In genomic region chr1:182823723-182824421, GRCm38 (mm10) we compare ENCODE assay signal across 11 mouse cellular contexts.
DNase-seq lines count a peak whose midpoint lies in the region; ATAC-seq and TF ChIP-seq lines count a peak whose summit lies in the region.
"Had no signal": no experiment of that assay in that cellular context is flagged by ENCODE, and none has a peak within 500 bp of the region (broad histone marks: within the 10 kb centered on the region; RNA-seq: fewer than 3 reads in every experiment).

No protein-coding gene starts in this region.

- no peak for TF ChIP-seq CTCF in hindbrain, postnatal 0 days (IDR thresholded peaks at IDR 0.05; ENCODE audit: low read depth)

- no peak for DNase-seq in hindbrain, embryonic 14.5 days (ENCODE audit: low spot score)
- no peak for DNase-seq in neural tube, embryonic 10.5 days (ENCODE audit: extremely low spot score, low spot score)
- peak; percentile 28 for DNase-seq in hindbrain, postnatal 0 days (ENCODE audit: low spot score)
- DNase-seq in cerebellum, adult 18-20 months = no peak
- DNase-seq in kidney, postnatal 25 days = no peak
- DNase-seq: adrenal gland, postnatal 10 days; kidney, adult 2 months had no signal

- H3K9me3 ChIP-seq in hindbrain, embryonic 14.5 days (ENCODE audit: control insufficient read depth, low read length) = no peaks in the 10 kb centered on the region
- H3K9me3 ChIP-seq in hindbrain, embryonic 12.5 days (replicated peaks) = no peaks in the 10 kb centered on the region
- no peaks in the 10 kb centered on the region for H3K9me3 ChIP-seq in neural tube, embryonic 13.5 days
- no peaks in the 10 kb centered on the region for H3K9me3 ChIP-seq in hindbrain, postnatal 0 days (ENCODE audit: low read length)

- no peaks in the 10 kb centered on the region for H3K36me3 ChIP-seq in hindbrain, embryonic 14.5 days (replicated peaks; ENCODE audit: control insufficient read depth, insufficient read depth)
- H3K36me3 ChIP-seq in hindbrain, embryonic 12.5 days = no peaks in the 10 kb centered on the region
- no peaks in the 10 kb centered on the region for H3K36me3 ChIP-seq in neural tube, embryonic 13.5 days
- no peaks in the 10 kb centered on the region for H3K36me3 ChIP-seq in hindbrain, postnatal 0 days (ENCODE audit: insufficient read depth, low read length)

- no peaks in the 10 kb centered on the region for H3K27me3 ChIP-seq in hindbrain, embryonic 14.5 days (ENCODE audit: control insufficient read depth, insufficient read depth, low read length)
- 0 out of 2 replicates have a peak, but pooled peaks cover 3% of the 10 kb centered on the region for H3K27me3 ChIP-seq in hindbrain, embryonic 12.5 days
- no peaks in the 10 kb centered on the region for H3K27me3 ChIP-seq in neural tube, embryonic 13.5 days
- H3K27me3 ChIP-seq in hindbrain, postnatal 0 days (ENCODE audit: insufficient read depth, low read length) = no peaks in the 10 kb centered on the region
- H3K27me3 ChIP-seq: CH12.LX had no signal

- no peak overlapping the region for H3K4me3 ChIP-seq in hindbrain, embryonic 14.5 days (replicated peaks; ENCODE audit: low read length)
- H3K4me3 ChIP-seq in hindbrain, embryonic 12.5 days = no peak overlapping the region
- no peak overlapping the region for H3K4me3 ChIP-seq in neural tube, embryonic 13.5 days
- H3K4me3 ChIP-seq in hindbrain, postnatal 0 days (ENCODE audit: low read length) = no peak overlapping the region

- H3K4me1 ChIP-seq in hindbrain, embryonic 14.5 days (replicated peaks; ENCODE audit: control insufficient read depth, insufficient read depth, low read length) = peaks cover 16% of the 10 kb centered on the region
- H3K4me1 ChIP-seq in hindbrain, embryonic 12.5 days = peaks cover 26% of the 10 kb centered on the region
- H3K4me1 ChIP-seq in neural tube, embryonic 13.5 days (replicated peaks) = peaks cover 55% of the 10 kb centered on the region
- peaks cover 10% of the 10 kb centered on the region for H3K4me1 ChIP-seq in hindbrain, postnatal 0 days (ENCODE audit: insufficient read depth, low read length)

- WGBS in hindbrain, embryonic 14.5 days = 49% methylated on average over 21 of the region's 21 CpGs
- WGBS in hindbrain, embryonic 12.5 days = 63% methylated on average over 21 of the region's 21 CpGs
- 34% methylated on average over 21 of the region's 21 CpGs for WGBS in neural tube, embryonic 13.5 days
- 51% methylated on average over 21 of the region's 21 CpGs for WGBS in hindbrain, postnatal 0 days

- no peak overlapping the region for H3K27ac ChIP-seq in hindbrain, embryonic 14.5 days
- no peak overlapping the region; the same call in 1 of the 2 replicates for H3K27ac ChIP-seq in hindbrain, embryonic 12.5 days
- H3K27ac ChIP-seq in neural tube, embryonic 13.5 days (replicated peaks) = peak overlapping the region; percentile 67
- peak overlapping the region; percentile 26; the same call in 1 of the 2 replicates for H3K27ac ChIP-seq in hindbrain, postnatal 0 days

- ATAC-seq in hindbrain, embryonic 14.5 days (ENCODE audit: low FRiP score) = peak; percentile 34; the same call in 1 of the 2 replicates
- ATAC-seq in hindbrain, embryonic 12.5 days (ENCODE audit: low FRiP score) = no peak
- peak; percentile 66; the same call in 1 of the 2 replicates for ATAC-seq in neural tube, embryonic 13.5 days (ENCODE audit: low read depth)
- peak; percentile 29; the same call in 1 of the 2 replicates for ATAC-seq in hindbrain, postnatal 0 days
- ATAC-seq: lung, postnatal 0 days had no signal

- no peak overlapping the region for H3K9ac ChIP-seq in hindbrain, embryonic 14.5 days
- H3K9ac ChIP-seq in hindbrain, embryonic 12.5 days = no peak overlapping the region
- H3K9ac ChIP-seq in neural tube, embryonic 13.5 days = peak overlapping the region; percentile 31
- no peak overlapping the region; the same call in 1 of the 2 replicates for H3K9ac ChIP-seq in hindbrain, postnatal 0 days (replicated peaks; ENCODE audit: low read length)

- H3K4me2 ChIP-seq in hindbrain, embryonic 14.5 days (replicated peaks) = peak overlapping the region; percentile 13
- no peak overlapping the region for H3K4me2 ChIP-seq in hindbrain, embryonic 12.5 days (replicated peaks)
- H3K4me2 ChIP-seq in neural tube, embryonic 13.5 days = peak overlapping the region; percentile 31
- H3K4me2 ChIP-seq in hindbrain, postnatal 0 days (ENCODE audit: low read depth, low read length) = peak overlapping the region; percentile 36

Comparison
In these comparisons a context has a peak if more than half of its experiments do, and no peak if none do; other contexts are left out.
1. H3K27ac ChIP-seq: peak in neural tube, embryonic 13.5 days (single experiment) and hindbrain, postnatal 0 days (single experiment); none in hindbrain, embryonic 14.5 days (single experiment) and hindbrain, embryonic 12.5 days (single experiment).